Mouse (Mus musculus) brain, embryonic 14.5 days (tissue): Measurements from ENCODE around the gene Trip4.

Source experiments
- CTCF ChIP-seq: fragments of 200-500 bp; IDR thresholded peaks from 2 replicates; pipeline ENCODE4 v1.5.1; 2012; ENCODE audit warnings: inconsistent platforms, mild to moderate bottlenecking, moderate library complexity, borderline replicate concordance; ENCODE audit not compliant: insufficient read depth, insufficient read length; ENCODE audit errors: extremely low read depth
- POLR2A ChIP-seq: fragments of 200-500 bp; IDR thresholded peaks from 2 replicates; pipeline ENCODE4 v1.6.1; 2012; ENCODE audit warnings: mild to moderate bottlenecking, inconsistent platforms, borderline replicate concordance; ENCODE audit not compliant: poor library complexity, insufficient read depth, insufficient read length, severe bottlenecking; ENCODE audit errors: extremely low read depth

DNA sequence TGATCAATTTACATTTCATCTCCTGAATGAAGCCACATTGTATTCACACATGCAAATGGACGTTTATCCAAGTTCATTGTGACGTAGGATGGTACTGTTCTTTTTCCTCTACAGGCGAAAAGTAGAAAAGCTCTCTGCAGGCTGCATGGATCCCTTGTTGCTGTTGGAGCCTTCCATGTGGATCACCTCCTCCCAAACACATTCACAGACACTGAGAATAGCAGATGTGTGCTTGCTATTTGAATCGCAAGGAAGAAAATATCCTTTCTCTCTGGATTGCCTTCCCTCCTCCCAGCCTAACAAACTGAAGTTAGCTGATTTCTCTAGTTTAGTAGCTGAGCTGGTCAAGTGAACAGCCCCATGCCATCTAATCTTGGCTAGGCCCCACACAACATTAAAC lies 78.3 kb downstream of the Trip4 start:
- no peak for TF ChIP-seq CTCF
- TF ChIP-seq POLR2A = no peak
